Mouse (Mus musculus): ENCODE results near the gene Becn1.

GRCm38 (mm10) chr11:101252941-101253340 is 49.1 kb downstream of the Becn1 start:
- TF ChIP-seq MYC (IDR thresholded peaks at IDR 0.05; ENCODE audit: low read depth, low read length) (no peak), MAZ (IDR thresholded peaks at IDR 0.05; ENCODE audit: low read depth, low read length) (no peak), RAD21 (IDR thresholded peaks at IDR 0.05; ENCODE audit: low read depth, low read length) (no peak), JUND (IDR thresholded peaks at IDR 0.05; ENCODE audit: low read depth, low read length) (no peak), USF2 (IDR thresholded peaks at IDR 0.05; ENCODE audit: borderline replicate concordance in 1 of 2, insufficient read depth in 1 of 2, low read depth in 1 of 2, low read length in 2 of 2) (no peak)
